Mouse (Mus musculus) adrenal gland (tissue): ENCODE results near the gene Zmynd10.

ENCODE experiments used
- intact Hi-C: fragments of 180-260 bp; cut with DNase I; formaldehyde crosslinking; loops from one replicate; pipeline ENCODE4 v1.15.1; 2025

Gene Zmynd10

GRCm38 (mm10) chr9:107600745-107601144, 53.6 kb downstream of the Zmynd10 start:
- intact Hi-C loops = no loop called here
